Mouse (Mus musculus) cerebellum, adult 11 months (tissue): ENCODE measurements around the gene Slc31a2.

Experiments used
- DNase-seq: peaks from one replicate; pipeline ENCODE4 v3.0.0; 2022

Gene Slc31a2

GRCm38 (mm10) chr4:62326111-62326510, 63.7 kb downstream of the Slc31a2 start:
- no peak for DNase-seq

- no peak for DNase-seq
Observed at GRCm38 (mm10) chr4:62328941-62329660, 66.7 kb downstream of the Slc31a2 start.

- no peak for DNase-seq
Observed at GRCm38 (mm10) chr4:62331977-62332376, 69.6 kb downstream of the Slc31a2 start.

- no peak for DNase-seq
Observed at GRCm38 (mm10) chr4:62338536-62338935, 76.2 kb downstream of the Slc31a2 start.

GRCm38 (mm10) chr4:62344000-62344399, 81.6 kb downstream of the Slc31a2 start:
- DNase-seq: no peak

- no peak for DNase-seq
Observed at GRCm38 (mm10) chr4:62345827-62346226, 83.5 kb downstream of the Slc31a2 start.

GRCm38 (mm10) chr4:62347605-62348328, 85.4 kb downstream of the Slc31a2 start:
- DNase-seq: no peak
